Mouse (Mus musculus) ES-E14 (cell line): ENCODE results near the gene Psme2.

Experiments
- CHD2 ChIP-seq: IDR thresholded peaks from 2 replicates; pipeline ENCODE4 v1.6.1; 2014; ENCODE audit warnings: mild to moderate bottlenecking, low read depth, low read length, inconsistent platforms
- HCFC1 ChIP-seq: IDR thresholded peaks from 2 replicates; pipeline ENCODE4 v1.6.1; 2012; ENCODE audit warnings: low read length, inconsistent platforms, borderline replicate concordance; ENCODE audit not compliant: insufficient read depth
- MAFK ChIP-seq: IDR thresholded peaks from 2 replicates; pipeline ENCODE4 v1.6.1; 2014; ENCODE audit warnings: mild to moderate bottlenecking, low read depth, low read length, inconsistent platforms; ENCODE audit not compliant: insufficient read depth
- ZC3H11A ChIP-seq: IDR thresholded peaks from 2 replicates; pipeline ENCODE4 v1.6.1; 2012; ENCODE audit warnings: low read depth, mild to moderate bottlenecking, inconsistent platforms, low read length, borderline replicate concordance
- ZNF384 ChIP-seq: IDR thresholded peaks from 2 replicates; pipeline ENCODE4 v1.6.1; 2012; ENCODE audit warnings: low read depth, low read length, inconsistent platforms

DNA sequence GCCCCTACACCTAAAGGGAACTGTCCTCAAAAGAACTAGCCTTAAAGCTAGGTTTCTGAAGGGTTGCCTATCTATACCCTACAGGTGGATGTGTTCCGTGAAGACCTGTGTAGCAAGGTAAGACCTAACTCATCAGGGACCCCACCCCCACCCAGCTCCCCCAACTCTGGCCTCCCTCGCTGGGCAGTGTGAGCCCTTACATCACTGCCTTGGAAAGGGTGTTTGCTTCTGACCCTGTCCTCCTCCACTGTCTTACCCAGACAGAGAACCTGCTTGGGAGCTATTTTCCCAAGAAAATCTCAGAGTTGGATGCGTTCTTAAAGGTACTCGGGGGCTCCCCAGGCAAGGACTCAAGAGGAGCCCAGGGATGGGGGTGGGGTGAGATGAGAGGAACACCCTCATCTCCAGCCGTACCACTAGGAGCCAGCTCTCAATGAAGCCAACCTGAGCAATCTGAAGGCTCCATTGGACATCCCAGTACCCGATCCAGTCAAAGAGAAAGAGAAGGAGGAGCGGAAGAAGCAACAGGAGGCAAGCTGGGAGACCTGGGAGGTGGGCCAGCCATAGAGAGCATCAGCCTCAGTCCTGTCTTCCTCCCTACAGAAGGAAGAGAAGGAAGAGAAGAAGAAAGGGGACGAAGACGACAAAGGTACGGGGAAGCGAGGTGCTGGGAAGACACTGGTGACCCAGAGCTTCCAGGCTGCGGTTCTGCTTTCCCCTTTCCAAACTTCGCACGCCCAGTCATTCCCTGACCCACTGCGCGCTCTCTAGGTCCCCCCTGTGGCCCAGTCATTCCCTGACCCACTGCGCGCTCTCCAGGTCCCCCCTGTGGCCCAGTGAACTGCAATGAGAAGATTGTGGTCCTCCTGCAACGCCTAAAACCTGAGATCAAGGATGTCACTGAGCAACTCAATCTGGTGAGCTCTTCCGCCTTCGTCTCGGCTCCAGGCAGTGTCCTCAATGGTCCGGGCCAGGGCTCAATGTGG lies 11.1 kb downstream of the Psme2 start:
- no peak for TF ChIP-seq ZC3H11A
- no peak for TF ChIP-seq CHD2
- TF ChIP-seq ZNF384: no peak
- TF ChIP-seq HCFC1: no peak
- no peak for TF ChIP-seq MAFK
